Mouse (Mus musculus) ES-Bruce4 (cell line): ENCODE data around the gene Gm43720. TPM values are rescaled to one million over a fixed set of nuclear protein-coding genes. Genes with fewer than 3 reads are reported as not detected.

ENCODE experiments used
- H3K27ac ChIP-seq: 2 replicates; pipeline ENCODE4 v1.5.1; 2012; ENCODE audit warnings: low read length, inconsistent platforms; ENCODE audit not compliant: insufficient read depth
- H3K27me3 ChIP-seq: 2 replicates; pipeline ENCODE4 v1.6.1; 2012; ENCODE audit warnings: mild to moderate bottlenecking, low read length, inconsistent platforms; ENCODE audit not compliant: control insufficient read depth, poor library complexity, insufficient read depth, severe bottlenecking
- H3K36me3 ChIP-seq: 2 replicates; pipeline ENCODE4 v1.6.1; 2012; ENCODE audit warnings: inconsistent platforms, mild to moderate bottlenecking, low read length, moderate library complexity; ENCODE audit not compliant: control insufficient read depth, poor library complexity, insufficient read depth, severe bottlenecking
- H3K4me1 ChIP-seq: one replicate; pipeline ENCODE4 v1.8.1; 2011; ENCODE audit warnings: low read length; ENCODE audit not compliant: control insufficient read depth, insufficient read depth
- H3K4me3 ChIP-seq: 2 replicates; pipeline ENCODE4 v1.5.1; 2011; ENCODE audit warnings: low read depth, mild to moderate bottlenecking, low read length
- H3K9ac ChIP-seq: 2 replicates; pipeline ENCODE4 v1.6.1; 2012; ENCODE audit warnings: low read depth, mild to moderate bottlenecking, inconsistent platforms; ENCODE audit not compliant: poor library complexity, severe bottlenecking
- H3K9me3 ChIP-seq: replicated peaks from 2 replicates; pipeline ENCODE4 v1.6.1; 2012; ENCODE audit warnings: mild to moderate bottlenecking, low read length, inconsistent platforms; ENCODE audit not compliant: control insufficient read depth, poor library complexity, insufficient read depth, severe bottlenecking
- CTCF ChIP-seq: IDR thresholded peaks from one replicate; pipeline ENCODE4 v1.8.1; 2011; ENCODE audit warnings: low read depth, low read length
- EP300 ChIP-seq: IDR thresholded peaks from 2 replicates; pipeline ENCODE4 v1.6.1; 2011; ENCODE audit warnings: low read depth, low read length; ENCODE audit not compliant: insufficient read depth
- POLR2A ChIP-seq: IDR thresholded peaks from one replicate; pipeline ENCODE4 v1.8.1; 2011; ENCODE audit warnings: low read length; ENCODE audit not compliant: insufficient read depth
- polyA plus RNA-seq: library from polyadenylated mRNA; stranded (reverse); fragments of >200 nt; gene quantifications from 2 replicates; pipeline ENCODE4 v1.2.4, GENCODE M21; 2011; ENCODE audit warnings: low read depth; ENCODE audit not compliant: missing spikeins, insufficient read depth, insufficient read length

Gene Gm43720
- polyA plus RNA-seq, 1 experiment = not detected

DNA sequence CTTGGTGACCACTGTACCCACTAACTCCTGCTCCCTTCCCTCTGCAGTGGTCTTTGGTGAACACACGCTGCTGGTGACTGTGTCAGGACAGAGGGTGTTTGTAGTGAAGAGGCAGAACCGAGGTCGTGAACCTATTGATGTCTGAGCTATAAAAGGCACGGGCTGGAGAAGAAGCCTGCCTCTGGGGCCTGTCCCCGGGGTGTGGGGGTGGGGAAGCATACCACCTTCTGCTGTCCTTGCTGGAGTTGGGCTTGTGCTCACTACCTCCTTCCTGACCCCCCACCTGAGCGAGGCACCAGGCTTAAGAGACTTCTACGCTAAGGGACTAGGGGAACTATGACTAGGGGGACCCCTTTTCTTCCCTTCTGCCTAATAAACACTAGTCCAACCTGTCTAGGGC is 20.8 kb downstream of the Gm43720 start:
- Histone ChIP-seq H3K4me3 (no peak overlapping the region), H3K27ac (no peak overlapping the region), H3K4me1 (no peaks in the 10 kb centered on the region), H3K9ac (no peak overlapping the region), H3K27me3 (no peaks in the 10 kb centered on the region), H3K9me3 (no peaks in the 10 kb centered on the region), H3K36me3 (peaks cover 10% of the 10 kb centered on the region; the same call in 1 of the 2 replicates)
- TF ChIP-seq CTCF (no peak), POLR2A (no peak), EP300 (no peak)

DNA sequence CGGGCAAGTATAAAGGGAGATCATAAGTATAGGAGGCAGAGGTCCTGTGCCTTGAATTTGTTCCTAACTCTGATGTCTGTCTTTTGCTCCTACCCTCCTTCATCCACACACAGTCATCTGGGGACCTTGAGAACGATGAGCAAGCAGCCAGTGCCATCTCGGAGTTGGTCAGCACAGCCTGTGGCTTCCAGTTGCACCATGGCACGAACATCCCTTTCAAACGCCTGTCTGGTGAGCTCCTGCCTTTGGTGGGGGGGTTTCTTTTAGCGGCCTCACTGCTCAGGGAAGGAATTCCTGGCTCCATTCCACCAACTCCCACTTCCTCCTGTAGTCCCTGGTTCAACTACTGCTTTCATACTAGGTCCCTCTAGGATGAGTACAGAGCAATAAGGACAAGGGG is 21.2 kb downstream of the Gm43720 start:
- no peaks in the 10 kb centered on the region for H3K27me3 ChIP-seq
- TF ChIP-seq CTCF = no peak
- TF ChIP-seq POLR2A = no peak
- no peak for TF ChIP-seq EP300
- no peaks in the 10 kb centered on the region for H3K9me3 ChIP-seq
- H3K36me3 ChIP-seq = peaks cover 10% of the 10 kb centered on the region; the same call in 1 of the 2 replicates
- no peak overlapping the region for H3K27ac ChIP-seq
- H3K4me1 ChIP-seq = no peaks in the 10 kb centered on the region
- H3K4me3 ChIP-seq = no peak overlapping the region
- no peak overlapping the region for H3K9ac ChIP-seq

DNA sequence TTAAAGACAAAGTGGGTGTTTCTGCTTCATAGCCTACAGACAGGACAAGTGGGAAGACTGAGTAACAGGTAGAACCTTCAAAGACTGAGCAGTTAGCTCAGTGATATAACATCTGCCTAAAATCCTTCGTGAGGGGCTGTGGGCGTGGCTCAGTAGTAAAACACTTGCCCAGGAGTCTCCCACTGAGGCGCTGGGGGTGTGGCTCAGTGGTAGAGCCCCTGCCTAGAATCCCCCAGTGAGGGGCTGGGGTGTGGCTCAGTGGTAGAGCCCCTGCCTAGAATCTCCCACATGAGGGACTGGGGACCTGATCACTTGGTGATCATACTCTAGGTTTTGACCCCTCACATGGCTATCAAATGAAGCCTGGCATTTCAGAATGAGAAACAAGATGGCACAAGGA is 21.7 kb downstream of the Gm43720 start:
- Histone ChIP-seq H3K27me3 (no peaks in the 10 kb centered on the region), H3K36me3 (peaks cover 10% of the 10 kb centered on the region; the same call in 1 of the 2 replicates), H3K9me3 (no peaks in the 10 kb centered on the region), H3K4me3 (no peak overlapping the region), H3K27ac (no peak overlapping the region), H3K4me1 (no peaks in the 10 kb centered on the region), H3K9ac (no peak overlapping the region)
- TF ChIP-seq POLR2A = no peak
- no peak for TF ChIP-seq CTCF
- no peak for TF ChIP-seq EP300

DNA sequence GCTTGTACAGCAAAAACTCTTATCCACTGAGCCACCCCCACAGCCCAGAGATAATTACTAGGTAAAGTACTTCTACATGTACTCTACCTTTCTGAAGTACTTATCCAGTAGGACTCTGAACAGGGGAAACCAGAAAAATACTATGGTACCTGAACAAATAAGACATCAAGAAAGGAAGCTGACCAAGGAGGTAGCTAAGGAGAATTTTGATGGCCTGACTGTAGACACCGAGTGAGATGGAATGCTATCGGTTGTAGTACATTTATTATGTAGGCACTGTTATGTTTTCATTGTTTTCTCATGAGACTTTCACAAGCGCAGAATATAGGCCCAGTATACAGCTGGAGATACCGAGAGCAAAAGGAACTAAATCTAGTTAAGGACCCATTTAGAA is 22.2 kb downstream of the Gm43720 start:
- Histone ChIP-seq H3K9ac (no peak overlapping the region), H3K4me1 (no peaks in the 10 kb centered on the region), H3K36me3 (peaks cover 10% of the 10 kb centered on the region; the same call in 1 of the 2 replicates), H3K27ac (no peak overlapping the region), H3K27me3 (no peaks in the 10 kb centered on the region), H3K9me3 (no peaks in the 10 kb centered on the region), H3K4me3 (no peak overlapping the region)
- no peak for TF ChIP-seq CTCF

DNA sequence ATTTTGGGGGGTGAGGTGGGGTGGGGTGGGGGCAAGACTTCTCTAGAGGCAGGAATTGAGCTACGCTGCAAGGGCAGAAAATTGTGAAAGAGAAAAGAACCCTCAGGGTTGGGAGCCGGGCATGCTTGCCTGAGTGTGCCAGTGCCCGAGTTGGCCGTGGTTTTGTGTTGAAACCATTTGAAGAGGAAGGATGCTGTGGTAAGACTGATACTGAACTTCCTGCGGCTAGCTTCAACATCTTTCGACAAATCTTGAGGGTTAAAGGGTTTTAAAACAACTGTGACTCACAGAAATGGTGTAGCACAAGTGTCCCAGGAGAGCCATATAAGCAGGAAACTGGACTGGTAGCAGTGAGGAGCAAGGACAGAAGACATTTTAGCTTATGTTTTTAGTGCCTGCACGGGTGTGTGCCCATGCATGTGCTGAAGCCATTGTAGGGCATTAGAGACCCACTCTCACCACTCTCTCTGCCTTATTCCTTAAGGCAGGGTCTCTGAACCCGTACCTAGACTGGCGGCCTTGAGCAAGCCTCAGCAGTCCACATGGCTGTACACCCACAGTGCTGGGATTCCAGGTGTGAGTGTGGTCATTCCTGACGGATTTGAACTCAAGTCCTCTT is 22.7 kb downstream of the Gm43720 start:
- TF ChIP-seq POLR2A (no peak), CTCF (no peak), EP300 (no peak)
- no peak overlapping the region for H3K27ac ChIP-seq
- H3K4me3 ChIP-seq = no peak overlapping the region
- no peak overlapping the region for H3K9ac ChIP-seq
- H3K27me3 ChIP-seq = no peaks in the 10 kb centered on the region
- H3K36me3 ChIP-seq = peaks cover 10% of the 10 kb centered on the region; the same call in 1 of the 2 replicates
- no peaks in the 10 kb centered on the region for H3K9me3 ChIP-seq
- H3K4me1 ChIP-seq = no peaks in the 10 kb centered on the region

DNA sequence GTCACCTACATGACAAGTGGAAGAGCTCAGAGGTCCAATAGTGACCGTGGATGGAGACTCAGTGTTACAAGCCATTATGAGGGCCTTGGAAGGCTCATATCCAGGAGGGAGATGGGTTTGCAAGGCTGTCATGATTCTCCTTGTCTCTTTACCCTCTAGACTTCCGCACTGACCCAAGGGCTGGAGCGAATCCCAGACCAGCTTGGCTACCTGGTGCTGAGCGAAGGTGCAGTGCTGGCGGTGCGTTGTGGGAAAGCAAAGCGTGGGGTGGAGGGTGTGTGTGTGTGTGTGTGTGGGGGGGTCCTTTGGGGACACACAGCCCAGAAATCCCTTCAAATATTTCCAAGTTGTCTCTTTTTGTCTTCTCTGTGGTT is 23.7 kb downstream of the Gm43720 start:
- Histone ChIP-seq H3K4me1 (no peaks in the 10 kb centered on the region), H3K9ac (peak overlapping the region; percentile 16), H3K36me3 (peaks cover 8% of the 10 kb centered on the region; the same call in 1 of the 2 replicates), H3K9me3 (no peaks in the 10 kb centered on the region), H3K27me3 (no peaks in the 10 kb centered on the region), H3K4me3 (peak overlapping the region; percentile 77), H3K27ac (no peak overlapping the region)
- TF ChIP-seq POLR2A (no peak), EP300 (no peak), CTCF (no peak)
